Mouse (Mus musculus) brown adipose tissue, adult 24 weeks (tissue): ENCODE data around the gene Usp7. TPM values are rescaled to one million over a fixed set of nuclear protein-coding genes. Genes with fewer than 3 reads are reported as not detected.
A peak's percentile ranks its signal among the peaks of the same experiment; 100 is the strongest.
"Not testable (repeated sequence)": the region's sequence is repeated elsewhere in the genome, so short reads cannot be mapped to it uniquely, and the experiment has no call there.

ENCODE experiments used
- H3K27ac ChIP-seq: fragments of 200-500 bp; replicated peaks from 2 replicates; pipeline ENCODE4 v1.5.1; 2012; ENCODE audit warnings: low read depth, mild to moderate bottlenecking, low read length
- H3K4me1 ChIP-seq: fragments of 200-500 bp; 2 replicates; pipeline ENCODE4 v1.6.1; 2012; ENCODE audit warnings: low read length, mixed read lengths; ENCODE audit not compliant: control insufficient read depth, insufficient read depth, insufficient read length
- H3K4me3 ChIP-seq: fragments of 200-500 bp; 2 replicates; pipeline ENCODE4 v1.5.1; 2012; ENCODE audit warnings: low read depth, mild to moderate bottlenecking, low read length, moderate library complexity; ENCODE audit not compliant: insufficient read depth
- polyA plus RNA-seq: library from polyadenylated mRNA; stranded (reverse); fragments of >200 nt; gene quantifications from 2 replicates; pipeline ENCODE4 v1.2.4, GENCODE M21; 2012; ENCODE audit not compliant: missing spikeins, insufficient read depth, insufficient read length

Usp7 gene
- polyA plus RNA-seq, 1 experiment, result 38.0 TPM

- Histone ChIP-seq H3K4me3 (no peak overlapping the region), H3K27ac (no peak overlapping the region), H3K4me1 (no peaks in the 10 kb centered on the region)
These were observed 43.8 kb downstream of the Usp7 start for GRCm38 (mm10) chr16:8748175-8748846.

- H3K27ac ChIP-seq, result no peak overlapping the region
- H3K4me1 ChIP-seq, result no peaks in the 10 kb centered on the region
- no peak overlapping the region for H3K4me3 ChIP-seq
These were observed 44.3 kb downstream of the Usp7 start for GRCm38 (mm10) chr16:8747772-8748171.

GRCm38 (mm10) chr16:8746509-8746908 lies 45.6 kb downstream of the Usp7 start:
- Histone ChIP-seq H3K27ac (no peak overlapping the region), H3K4me1 (no peaks in the 10 kb centered on the region)

DNA sequence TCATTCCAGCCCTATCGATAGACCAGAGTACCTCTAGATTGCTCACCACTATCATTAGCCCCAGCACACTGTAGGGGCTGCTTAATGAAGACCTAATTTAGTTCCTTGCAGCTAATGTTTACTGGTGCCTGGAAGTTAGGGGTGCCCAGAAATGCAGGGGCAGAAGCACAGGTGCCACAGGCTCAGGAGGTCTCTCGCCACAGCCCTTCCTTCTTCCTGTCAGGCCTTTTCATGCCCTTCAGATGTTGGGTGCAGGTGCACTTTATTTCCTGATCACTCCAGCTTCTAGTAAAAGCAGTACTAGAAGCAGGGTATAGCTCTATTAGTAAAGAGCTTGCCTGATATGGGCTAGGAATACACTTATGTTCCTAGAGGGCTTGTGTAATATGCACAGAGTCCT lies 46.4 kb downstream of the Usp7 start:
- Histone ChIP-seq H3K4me3 (no peak overlapping the region), H3K4me1 (no peaks in the 10 kb centered on the region), H3K27ac (no peak overlapping the region)

More at GRCm38 (mm10) chr16:8746509-8746908, 45.6 kb downstream of the Usp7 start:
- no peak overlapping the region for H3K4me3 ChIP-seq

- no peak overlapping the region for H3K27ac ChIP-seq
- H3K4me3 ChIP-seq, result no peak overlapping the region
- H3K4me1 ChIP-seq, result no peaks in the 10 kb centered on the region
These were observed 48.1 kb downstream of the Usp7 start for GRCm38 (mm10) chr16:8743989-8744388.

GRCm38 (mm10) chr16:8741697-8742096 lies 50.4 kb downstream of the Usp7 start:
- Histone ChIP-seq H3K27ac (no peak overlapping the region), H3K4me3 (no peak overlapping the region), H3K4me1 (peaks cover 5% of the 10 kb centered on the region; the same call in 1 of the 2 replicates)

GRCm38 (mm10) chr16:8741110-8741509 lies 51.0 kb downstream of the Usp7 start:
- Histone ChIP-seq H3K27ac (no peak overlapping the region), H3K4me1 (peaks cover 8% of the 10 kb centered on the region), H3K4me3 (no peak overlapping the region)

GRCm38 (mm10) chr16:8738542-8739514 lies 53.3 kb downstream of the Usp7 start:
- Histone ChIP-seq H3K4me3 (peak overlapping the region; percentile 96), H3K27ac (peak overlapping the region; percentile 92), H3K4me1 (peaks cover 22% of the 10 kb centered on the region)

DNA sequence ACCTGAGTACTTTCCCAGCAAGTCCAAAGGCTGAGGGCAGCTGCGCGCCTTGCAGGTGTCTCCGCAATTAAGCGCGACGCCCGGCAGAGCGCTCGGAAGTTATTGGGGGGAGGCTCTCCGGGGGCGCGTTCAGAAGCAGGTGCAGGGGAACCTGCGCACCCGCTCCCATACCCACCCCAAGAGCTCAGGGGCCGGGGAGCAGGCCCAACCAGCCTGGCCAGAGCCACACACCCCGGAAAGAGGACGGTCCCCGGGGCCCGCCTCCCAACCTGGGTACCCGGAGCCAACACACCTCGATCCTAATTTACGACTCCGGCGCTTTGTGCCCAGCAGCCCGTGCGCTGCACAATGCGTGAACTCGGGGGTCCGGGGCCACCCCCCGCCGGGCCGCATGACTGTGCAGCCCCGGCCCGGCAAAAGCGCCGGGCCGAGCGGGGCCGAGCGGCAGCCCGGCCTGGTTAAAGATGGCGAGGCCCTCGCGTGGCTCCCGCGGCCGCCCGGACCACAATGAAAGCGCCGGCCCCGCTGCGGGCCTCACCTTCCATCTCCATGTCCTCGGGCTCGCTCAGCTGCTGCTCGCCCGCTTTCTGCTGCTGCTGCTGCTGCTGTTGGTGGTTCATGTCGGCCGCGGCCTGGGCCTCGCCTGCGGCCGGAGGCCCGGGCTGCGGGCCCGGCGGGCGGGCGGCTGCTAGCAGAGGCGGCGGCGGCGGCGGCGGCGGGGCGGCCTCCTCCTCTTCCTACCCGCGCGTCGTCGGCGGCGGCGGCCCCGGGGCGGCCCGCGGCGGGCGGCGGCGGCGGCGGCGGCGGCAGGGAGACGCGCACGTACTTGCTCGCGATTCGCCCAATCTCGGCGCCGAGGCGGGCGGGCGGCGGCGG lies 54.2 kb downstream of the Usp7 start:
- no peak overlapping the region for H3K27ac ChIP-seq
- H3K4me3 ChIP-seq, result peak overlapping the region; percentile 92
- H3K4me1 ChIP-seq, result peaks cover 22% of the 10 kb centered on the region

DNA sequence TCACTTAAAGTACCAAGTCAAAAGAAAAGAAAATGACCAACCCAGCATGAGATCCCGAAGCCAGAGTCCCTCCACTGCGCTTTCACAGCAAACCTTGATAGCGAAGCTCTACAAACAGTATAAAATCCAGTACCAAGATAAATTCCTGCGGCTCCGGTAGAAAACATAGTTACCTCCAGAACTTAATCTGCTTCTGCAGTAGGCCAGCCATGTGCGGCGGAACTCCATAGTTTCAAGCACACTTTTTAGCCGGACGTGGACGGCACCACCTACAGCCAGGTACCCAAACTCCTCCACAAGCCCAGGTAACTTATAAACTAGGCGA lies 54.8 kb downstream of the Usp7 start:
- peaks cover 22% of the 10 kb centered on the region for H3K4me1 ChIP-seq
- H3K27ac ChIP-seq, result no peak overlapping the region
- peak overlapping the region; percentile 92 for H3K4me3 ChIP-seq

GRCm38 (mm10) chr16:8736757-8737156 lies 55.4 kb downstream of the Usp7 start:
- Histone ChIP-seq H3K4me3 (peak overlapping the region; percentile 92), H3K27ac (no peak overlapping the region), H3K4me1 (peaks cover 24% of the 10 kb centered on the region)

- H3K27ac ChIP-seq, result no peak overlapping the region
- H3K4me1 ChIP-seq, result peaks cover 31% of the 10 kb centered on the region
- H3K4me3 ChIP-seq, result peak overlapping the region; percentile 92
These were observed 56.1 kb downstream of the Usp7 start for GRCm38 (mm10) chr16:8736032-8736431.

DNA sequence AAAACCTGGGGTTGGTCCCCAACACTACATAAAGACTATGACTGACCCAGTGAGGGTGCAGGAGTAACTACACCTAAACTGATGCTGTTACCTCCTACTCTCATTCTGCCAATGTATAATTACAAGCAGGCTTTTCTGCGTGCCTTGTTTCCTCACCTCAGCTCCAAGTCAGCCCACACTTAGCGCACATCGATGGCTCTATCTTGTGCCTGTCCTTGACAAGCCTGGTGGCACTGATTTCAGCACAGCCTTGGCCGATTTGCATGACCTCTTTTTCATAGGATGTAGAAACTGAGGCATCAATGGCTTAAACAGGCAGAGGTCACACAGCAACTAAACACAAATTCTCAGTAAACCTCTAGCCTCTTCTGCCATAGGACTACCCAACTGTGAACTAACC lies 57.4 kb downstream of the Usp7 start:
- Histone ChIP-seq H3K27ac (no peak overlapping the region), H3K4me1 (peaks cover 38% of the 10 kb centered on the region), H3K4me3 (no peak overlapping the region)

DNA sequence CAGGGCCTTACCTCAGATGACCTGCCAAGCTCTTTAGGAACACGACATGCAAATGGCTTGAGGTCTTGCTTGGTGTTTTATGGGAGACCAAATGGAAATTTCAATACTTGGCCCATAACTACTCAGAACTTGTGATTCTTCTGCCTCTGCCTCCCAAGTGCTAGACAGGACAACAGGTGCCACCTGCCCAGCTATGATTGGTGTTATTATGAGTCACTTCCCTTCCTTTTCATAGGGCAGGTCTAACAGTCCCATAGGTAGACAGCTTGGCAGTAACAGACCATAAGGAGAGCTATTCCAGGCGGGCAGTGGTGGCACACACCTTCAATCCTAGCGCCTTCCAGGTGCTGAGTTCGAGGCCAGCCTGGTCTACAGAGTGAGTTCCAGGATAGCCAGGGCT lies 58.5 kb downstream of the Usp7 start:
- Histone ChIP-seq H3K4me1 (peaks cover 45% of the 10 kb centered on the region), H3K4me3 (no peak overlapping the region), H3K27ac (no peak overlapping the region)

DNA sequence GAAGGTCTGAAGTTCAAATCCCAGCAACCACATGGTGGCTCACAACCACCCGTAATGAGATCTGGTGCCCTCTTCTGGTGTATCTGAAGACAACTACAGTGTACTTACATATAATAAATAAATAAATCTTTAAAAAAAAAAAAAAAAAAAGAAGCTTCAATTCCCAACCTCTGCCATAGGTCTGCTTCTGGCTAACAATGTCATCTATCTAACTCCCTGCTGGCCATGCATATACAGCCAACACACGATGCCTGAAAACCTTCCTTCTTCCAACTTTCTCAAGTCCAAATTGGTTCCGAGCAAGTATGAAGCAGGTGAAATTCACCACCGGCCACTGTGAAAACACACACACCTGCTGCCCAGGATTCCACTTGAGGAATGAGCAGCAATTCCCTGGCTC lies 59.7 kb downstream of the Usp7 start:
- not testable (repeated sequence) for H3K4me3 ChIP-seq, H3K27ac ChIP-seq
- H3K4me1 ChIP-seq, result peaks cover 52% of the 10 kb centered on the region
